Mouse (Mus musculus) ovary, postnatal 36 days (tissue): ENCODE results near the gene Mphosph9.

Experiments used
- DNase-seq: peaks from one replicate; pipeline ENCODE4 v3.0.0; 2022; ENCODE audit warnings: low spot score, mixed read lengths

Mphosph9 gene

DNA sequence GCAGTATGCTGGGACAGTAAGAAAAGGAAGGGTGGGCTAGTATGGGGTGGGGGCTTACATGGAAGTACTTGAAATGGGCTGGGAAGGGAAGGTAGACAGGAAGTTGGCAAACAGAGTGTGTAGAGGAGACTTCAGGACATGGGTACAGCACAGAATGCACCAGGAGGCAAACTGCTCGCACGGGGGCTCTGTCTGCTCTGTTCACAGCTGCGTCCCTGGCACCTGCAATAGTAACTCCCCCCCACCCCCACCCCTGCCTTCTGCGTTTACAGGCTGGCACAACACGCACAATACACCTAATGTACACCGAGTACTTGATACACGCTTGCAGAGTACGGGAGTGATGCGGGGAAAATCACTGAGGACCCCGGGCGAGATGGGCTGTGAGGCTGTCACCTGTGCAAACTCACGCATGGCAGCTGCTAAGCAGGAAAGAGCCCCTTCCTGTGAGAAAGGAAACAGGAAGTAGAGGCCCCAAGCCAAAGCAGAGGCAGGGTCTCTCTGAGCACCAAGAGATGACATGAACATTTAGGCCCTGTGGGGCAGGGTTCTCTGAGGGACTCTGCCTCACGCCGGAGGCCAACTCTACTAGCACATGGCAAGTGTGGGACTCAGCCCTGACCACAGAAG is 113.1 kb downstream of the Mphosph9 start:
- no peak for DNase-seq

GRCm38 (mm10) chr5:124213588-124214469 is 113.9 kb downstream of the Mphosph9 start:
- no peak for DNase-seq

DNA sequence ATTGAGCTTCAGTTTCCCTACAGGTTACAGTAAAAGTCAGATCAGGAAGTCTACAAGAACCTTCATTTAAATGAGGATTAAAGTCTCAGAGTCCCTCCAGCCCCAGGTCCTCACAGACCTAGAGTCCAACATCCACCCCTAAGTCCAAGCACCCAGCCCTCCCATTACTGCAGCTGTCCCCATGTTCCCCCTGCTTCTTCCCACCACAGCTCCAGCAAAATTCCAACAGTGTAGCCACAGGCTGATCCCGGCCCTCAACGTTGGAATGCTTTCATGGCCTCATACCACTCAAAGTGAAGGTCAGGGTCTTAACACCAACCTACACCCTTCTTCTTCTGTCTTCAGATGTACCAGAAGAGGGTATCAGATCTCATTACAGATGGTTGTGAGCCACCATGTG is 116.1 kb downstream of the Mphosph9 start:
- DNase-seq: no peak

GRCm38 (mm10) chr5:124211234-124211633 is 116.5 kb downstream of the Mphosph9 start:
- DNase-seq: peak; percentile 71

- DNase-seq: no peak
These were observed 117.3 kb downstream of the Mphosph9 start for GRCm38 (mm10) chr5:124210281-124211016.

DNA sequence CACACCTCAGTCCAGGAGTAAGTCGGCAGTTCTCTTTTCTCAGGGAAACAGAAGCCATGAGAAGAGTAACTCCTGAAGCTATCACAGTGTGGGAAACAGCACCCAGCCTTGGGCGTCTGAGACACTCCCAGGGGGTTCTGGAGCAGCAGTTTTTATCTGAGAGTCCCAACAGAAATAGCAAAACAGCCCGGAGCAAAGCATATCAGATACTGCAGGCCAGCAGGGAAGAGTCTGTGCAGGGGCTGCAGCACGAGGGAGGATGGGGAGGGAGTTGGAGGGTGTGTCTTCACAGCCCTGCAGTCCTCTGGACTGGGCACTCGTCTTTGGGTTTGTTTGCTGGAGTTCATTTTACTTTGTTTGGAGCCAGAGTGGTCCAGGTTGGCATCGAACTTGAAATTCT is 117.9 kb downstream of the Mphosph9 start:
- no peak for DNase-seq

- no peak for DNase-seq
These were observed 119.7 kb downstream of the Mphosph9 start for GRCm38 (mm10) chr5:124208030-124208429.

DNA sequence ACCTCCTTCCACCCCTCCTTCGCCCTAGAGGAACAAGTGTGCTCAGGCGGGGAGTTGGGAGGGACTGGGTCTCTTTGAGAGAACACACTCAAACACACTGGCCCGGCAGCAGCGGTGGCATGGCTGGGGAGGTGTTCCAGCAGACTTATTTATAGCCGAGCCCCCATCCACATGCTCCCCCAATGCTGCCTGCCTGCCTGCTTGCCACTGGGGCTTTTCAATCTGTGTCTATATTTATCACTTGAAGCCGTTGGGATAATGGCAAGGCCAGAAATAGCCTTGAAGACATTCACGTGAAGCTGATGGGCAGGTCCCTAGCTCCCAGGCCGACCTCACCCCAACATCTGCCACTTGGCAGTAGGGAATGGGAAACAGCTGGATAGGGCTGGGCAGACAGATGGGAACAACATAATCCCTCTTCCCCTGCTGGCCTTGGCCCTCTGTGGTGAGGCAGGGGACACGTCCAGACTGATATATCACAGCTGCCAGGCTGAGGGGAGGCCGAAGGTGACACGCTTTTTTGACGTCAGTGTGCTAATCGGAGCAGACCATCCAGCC is 121.2 kb downstream of the Mphosph9 start:
- DNase-seq: no peak

DNA sequence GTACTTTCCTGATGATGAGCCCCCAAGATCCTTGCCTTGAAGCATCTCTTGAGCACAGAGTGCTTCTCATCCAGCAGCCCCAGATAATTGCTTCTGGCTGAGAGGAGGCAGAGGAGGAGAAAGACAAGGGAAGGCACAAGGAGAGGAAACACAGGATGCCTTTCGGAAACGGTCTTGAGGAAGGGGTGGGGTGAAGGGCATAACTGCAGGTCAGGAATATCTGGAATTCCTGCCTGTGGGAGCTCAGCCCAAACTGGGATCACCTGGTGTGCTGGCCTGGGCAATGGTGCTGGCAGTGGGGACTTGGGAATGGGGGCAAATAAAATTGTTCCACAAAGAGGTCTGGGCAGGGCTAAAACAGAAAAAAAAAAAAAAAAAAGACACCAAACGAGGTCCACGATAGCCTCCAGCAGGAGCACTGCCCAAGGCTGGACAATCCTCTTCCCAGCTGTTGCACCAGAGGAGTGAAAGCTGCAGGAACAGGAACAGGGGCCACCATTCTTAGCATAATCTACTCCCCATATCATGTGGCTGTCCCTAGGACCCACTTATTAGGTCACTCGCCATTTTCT is 121.9 kb downstream of the Mphosph9 start:
- DNase-seq: no peak

GRCm38 (mm10) chr5:124205211-124205610 is 122.6 kb downstream of the Mphosph9 start:
- DNase-seq: no peak

DNA sequence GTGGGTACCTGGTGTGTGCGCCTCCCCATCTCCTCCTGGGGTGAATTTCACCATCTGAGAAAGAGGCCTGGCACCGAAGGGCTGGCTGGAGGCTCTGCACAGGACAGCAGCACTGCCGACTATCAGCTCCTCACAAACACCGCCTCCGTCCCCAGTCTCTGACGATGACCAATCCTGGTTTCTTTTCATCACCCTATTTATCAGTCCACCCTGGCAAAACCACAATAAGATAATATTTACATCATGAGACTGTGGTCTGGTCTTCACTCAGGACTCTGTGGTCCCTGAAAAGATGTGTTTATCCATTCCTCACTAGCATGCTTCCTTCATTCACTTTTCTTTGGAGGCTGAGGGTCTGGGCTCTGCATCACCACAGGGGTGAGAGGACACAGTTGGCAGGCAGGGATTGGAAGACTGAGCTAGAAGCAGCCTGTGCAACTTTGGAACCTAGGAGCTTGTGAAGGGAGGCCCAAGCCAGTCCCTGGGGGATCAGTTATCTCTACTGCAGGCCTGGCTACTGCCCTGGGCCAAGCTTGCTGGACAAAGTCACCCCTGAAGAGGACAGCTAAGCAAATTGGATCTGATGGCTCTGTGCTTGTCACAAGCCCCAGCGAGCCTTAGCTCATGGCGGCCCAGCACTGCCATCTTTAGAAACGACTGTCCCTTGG is 123.5 kb downstream of the Mphosph9 start:
- DNase-seq: no peak

GRCm38 (mm10) chr5:124203251-124203650 is 124.5 kb downstream of the Mphosph9 start:
- no peak for DNase-seq

GRCm38 (mm10) chr5:124202071-124202470 is 125.7 kb downstream of the Mphosph9 start:
- DNase-seq: no peak

DNA sequence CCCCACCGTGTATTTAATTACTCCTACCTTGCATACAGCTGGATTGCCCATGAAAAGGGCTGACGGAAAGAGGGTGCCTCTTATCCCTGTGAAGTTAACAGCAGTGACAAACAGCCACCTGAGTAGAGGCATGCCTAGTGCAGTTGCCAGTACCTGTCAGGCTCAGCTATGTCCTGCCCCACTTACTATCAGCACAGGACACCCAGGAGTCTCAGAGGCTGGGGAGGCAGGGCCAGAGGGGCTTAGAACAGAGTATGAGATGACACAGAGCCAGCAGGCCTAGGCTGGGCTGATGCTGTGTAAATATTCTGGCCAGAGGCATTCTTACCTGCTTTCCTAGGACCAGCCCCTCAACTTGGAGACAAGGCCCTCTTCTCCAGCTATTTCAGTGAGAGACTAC is 126.2 kb downstream of the Mphosph9 start:
- no peak for DNase-seq
